Mouse (Mus musculus) heart, embryonic 16.5 days (tissue): ENCODE results near the gene Gm5447. TPM values are rescaled to one million over a fixed set of nuclear protein-coding genes. Genes with fewer than 3 reads are reported as not detected.

Source experiments
- ATAC-seq: fragments of 200-750 bp; cut with Nextera tagmentation; replicated peaks from 2 replicates; pipeline ENCODE4 v1.8.0; 2017; ENCODE audit warnings: moderate number of reproducible peaks; ENCODE audit not compliant: insufficient read depth, low FRiP score; ENCODE audit errors: extremely low read depth
- H3K27ac ChIP-seq: fragments of 300-500 bp; sonication (generic); 2 replicates; pipeline ENCODE4 v1.5.1; 2014; ENCODE audit warnings: mild to moderate bottlenecking, low read length, control low read depth, moderate library complexity
- H3K27me3 ChIP-seq: fragments of 300-500 bp; sonication (generic); 2 replicates; pipeline ENCODE4 v1.6.1; 2014; ENCODE audit warnings: low read length, mixed read lengths; ENCODE audit not compliant: control insufficient read depth, insufficient read depth
- H3K36me3 ChIP-seq: fragments of 300-500 bp; sonication (generic); 2 replicates; pipeline ENCODE4 v1.6.1; 2014; ENCODE audit not compliant: control insufficient read depth, insufficient read depth
- H3K4me1 ChIP-seq: fragments of 300-500 bp; sonication (generic); 2 replicates; pipeline ENCODE4 v1.6.1; 2014; ENCODE audit warnings: low read length, mixed read lengths; ENCODE audit not compliant: control insufficient read depth, insufficient read depth
- H3K4me2 ChIP-seq: fragments of 300-500 bp; sonication (generic); 2 replicates; pipeline ENCODE4 v1.6.1; 2014; ENCODE audit warnings: low read depth, mild to moderate bottlenecking, control low read depth, low read length
- H3K4me3 ChIP-seq: fragments of 300-500 bp; sonication (generic); 2 replicates; pipeline ENCODE4 v1.5.1; 2014; ENCODE audit warnings: mild to moderate bottlenecking, control low read depth, low read length
- H3K9ac ChIP-seq: fragments of 300-500 bp; sonication (generic); 2 replicates; pipeline ENCODE4 v1.6.1; 2014; ENCODE audit warnings: low read length, control low read depth
- H3K9me3 ChIP-seq: fragments of 300-500 bp; sonication (generic); replicated peaks from 2 replicates; pipeline ENCODE4 v1.6.1; 2016; ENCODE audit warnings: low read length; ENCODE audit not compliant: control insufficient read depth
- WGBS: fragments of 180-500 bp; shearing (Covaris S2); extraction: QIAGEN DNeasy Blood & Tissue Kit; methylation state at CpG from one replicate; pipeline ENCODE4 v1.1.7; 2014; 5-methylcytosine and 5-hydroxymethylcytosine counted together
- polyA plus RNA-seq: library from polyadenylated mRNA; unstranded; fragments of >200 nt; fragmentation: Nextera tagmentation; extraction: Ambion mirVana; gene quantifications from 2 replicates; pipeline ENCODE4 v1.2.1, GENCODE M21; 2015

Gm5447 gene
- polyA plus RNA-seq, 1 experiment from 2014 or later = 0.16 TPM

GRCm38 (mm10) chr13:31023664-31024063 lies 49.7 kb downstream of the Gm5447 start:
- H3K4me3 ChIP-seq = no peak overlapping the region
- WGBS = 65% methylated on average over 3 of the region's 3 CpGs
- no peaks in the 10 kb centered on the region for H3K9me3 ChIP-seq
- no peak overlapping the region for H3K27ac ChIP-seq
- no peaks in the 10 kb centered on the region for H3K27me3 ChIP-seq
- no peak overlapping the region for H3K9ac ChIP-seq
- H3K4me1 ChIP-seq = no peaks in the 10 kb centered on the region
- no peak for ATAC-seq
- no peaks in the 10 kb centered on the region for H3K36me3 ChIP-seq
- H3K4me2 ChIP-seq = no peak overlapping the region

Other genes with a start within 250 kb of the Gm5447 start
- gene Irf4, start 225.0 kb upstream of the Gm5447 start, polyA plus RNA-seq = 0.22 and 0.24 TPM in 2 replicates
- not detected in 2 replicates for gene Hus1b, start 26.4 kb upstream of the Gm5447 start, polyA plus RNA-seq
- gene Exoc2, start 111 bp upstream of the Gm5447 start, polyA plus RNA-seq = 20.9 and 21.8 TPM in 2 replicates